Mouse (Mus musculus) thymus, postnatal 10 days (tissue): ENCODE data around the gene Cc2d2b.
A peak's percentile ranks its signal among the peaks of the same experiment; 100 is the strongest.

Source experiments
- DNase-seq, 2 experiments: peaks; one replicate each; pipeline ENCODE4 v3.0.0; 2021; ENCODE audit warnings: low spot score in 2 of 2

The Cc2d2b gene

GRCm38 (mm10) chr19:40831416-40832201 is 83.1 kb downstream of the Cc2d2b start:
- DNase-seq, result peak; percentile 30 to 34

DNA sequence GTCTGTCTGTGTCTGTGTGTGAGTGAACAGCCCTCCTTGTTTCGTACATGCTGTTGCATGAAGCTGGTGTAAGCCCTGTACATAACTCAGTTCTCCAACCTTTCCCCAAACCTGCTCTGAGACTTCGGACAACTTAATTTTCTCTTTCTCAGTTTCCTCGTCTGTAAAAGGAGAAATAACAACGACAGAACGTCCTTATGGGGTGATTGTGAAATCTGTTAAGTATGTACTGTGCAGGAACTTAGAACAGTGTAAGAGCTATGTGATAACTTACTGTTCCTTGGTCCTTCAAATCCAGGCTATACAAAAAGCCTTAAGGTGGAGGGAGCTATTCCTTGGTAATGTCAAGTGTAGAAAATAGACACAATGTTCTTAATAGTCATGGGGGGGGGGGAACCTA is 83.8 kb downstream of the Cc2d2b start:
- DNase-seq, result no peak

DNA sequence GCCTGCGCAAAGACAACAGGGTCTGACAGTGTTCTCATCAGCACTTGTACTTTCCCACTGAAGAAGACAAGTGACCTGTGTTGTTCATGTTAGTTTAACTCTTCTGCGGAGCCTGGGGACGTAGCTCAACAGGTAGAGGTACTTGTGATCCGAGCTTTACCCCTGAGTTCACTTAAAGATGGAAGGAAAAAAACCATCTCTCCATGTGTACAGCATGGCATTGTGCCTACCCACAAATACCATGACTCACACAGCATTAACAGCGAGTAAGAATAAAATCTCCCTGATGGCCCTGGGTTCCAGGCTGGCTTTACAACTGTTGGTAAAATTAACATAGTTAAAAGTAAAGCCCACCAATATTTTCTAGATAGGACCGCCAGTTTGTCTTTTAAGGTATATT is 85.9 kb downstream of the Cc2d2b start:
- no peak for DNase-seq

DNA sequence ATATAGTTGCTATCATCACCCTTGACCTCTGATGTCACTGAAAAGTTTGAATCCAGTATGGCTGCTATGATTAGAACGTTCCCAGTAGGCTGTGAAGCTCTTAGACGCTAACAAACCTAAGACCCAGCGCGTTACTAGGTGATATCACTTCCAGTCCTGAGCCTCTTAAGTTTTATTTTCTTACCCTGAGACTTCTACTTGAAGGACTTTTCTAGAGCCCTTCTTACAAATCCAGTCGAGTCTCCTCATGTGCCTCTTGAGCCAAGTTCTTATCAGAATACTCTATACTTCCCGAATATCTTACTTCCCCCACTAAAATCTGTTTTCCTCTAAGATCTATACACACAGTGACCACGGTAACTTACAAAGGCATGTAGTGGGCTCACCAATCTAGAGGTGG is 89.7 kb downstream of the Cc2d2b start:
- no peak for DNase-seq

- DNase-seq, result no peak
Observed at GRCm38 (mm10) chr19:40840303-40840702, 91.8 kb downstream of the Cc2d2b start.

DNA sequence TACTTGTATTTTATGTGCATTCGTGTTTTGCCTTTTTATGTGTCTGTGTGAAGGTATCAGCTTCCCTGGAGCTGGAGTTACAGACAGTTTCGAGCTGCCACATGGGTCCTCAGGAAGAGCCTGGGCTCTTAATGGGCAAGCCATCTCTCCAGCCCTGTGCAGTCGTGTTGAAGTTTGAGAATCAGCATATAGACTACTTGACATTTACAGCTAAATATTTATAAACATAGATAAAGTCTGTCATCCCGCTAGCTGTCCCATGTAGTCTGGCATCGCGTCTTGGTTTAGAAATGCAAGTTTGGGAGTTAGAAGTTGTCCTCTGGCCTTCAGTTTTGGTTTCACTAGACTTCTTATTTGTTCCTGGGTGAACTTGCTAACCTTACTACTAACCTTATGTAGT is 92.5 kb downstream of the Cc2d2b start:
- no peak for DNase-seq

DNA sequence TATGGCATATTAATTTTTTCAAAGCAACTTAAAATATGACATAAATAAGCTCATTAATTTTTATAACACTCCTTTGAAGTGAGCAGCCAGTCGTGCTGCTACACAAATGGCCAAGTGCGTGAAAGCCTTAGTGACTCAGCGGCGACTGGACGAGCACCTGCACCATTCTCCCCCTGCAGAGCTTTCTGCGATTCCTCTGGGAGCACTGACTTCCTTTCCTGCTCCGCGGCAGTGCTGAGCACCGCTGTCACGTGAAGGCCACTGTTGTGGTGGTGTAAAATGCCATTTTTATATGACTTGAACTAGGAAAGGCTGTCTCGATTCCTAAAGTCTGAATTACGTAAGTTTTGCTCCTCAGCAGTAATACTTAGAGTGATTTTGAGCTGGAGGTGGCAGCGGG is 93.0 kb downstream of the Cc2d2b start:
- no peak for DNase-seq

GRCm38 (mm10) chr19:40844731-40845130 is 96.2 kb downstream of the Cc2d2b start:
- no peak for DNase-seq

DNA sequence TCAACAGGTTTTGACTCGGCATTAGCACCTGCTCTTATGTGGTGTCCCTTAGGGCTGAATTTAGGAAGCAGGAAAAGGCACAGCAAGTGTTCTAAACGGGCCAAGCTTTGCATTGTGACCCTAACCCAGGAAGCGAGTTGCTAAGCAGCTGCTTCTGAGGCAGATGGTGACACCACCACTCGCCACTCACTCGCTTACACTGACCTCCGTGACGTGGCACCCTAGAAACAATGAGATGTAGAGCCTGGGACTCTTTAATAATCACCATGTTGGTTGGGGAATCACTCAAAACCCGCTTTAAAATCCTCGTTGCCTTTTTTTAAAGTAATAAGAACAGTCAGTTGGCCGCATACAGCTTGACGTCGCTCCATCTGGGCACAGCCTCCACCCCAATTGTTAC is 100.8 kb downstream of the Cc2d2b start:
- DNase-seq, result no peak

- no peak for DNase-seq
Observed at GRCm38 (mm10) chr19:40859555-40859954, 111.0 kb downstream of the Cc2d2b start.

DNA sequence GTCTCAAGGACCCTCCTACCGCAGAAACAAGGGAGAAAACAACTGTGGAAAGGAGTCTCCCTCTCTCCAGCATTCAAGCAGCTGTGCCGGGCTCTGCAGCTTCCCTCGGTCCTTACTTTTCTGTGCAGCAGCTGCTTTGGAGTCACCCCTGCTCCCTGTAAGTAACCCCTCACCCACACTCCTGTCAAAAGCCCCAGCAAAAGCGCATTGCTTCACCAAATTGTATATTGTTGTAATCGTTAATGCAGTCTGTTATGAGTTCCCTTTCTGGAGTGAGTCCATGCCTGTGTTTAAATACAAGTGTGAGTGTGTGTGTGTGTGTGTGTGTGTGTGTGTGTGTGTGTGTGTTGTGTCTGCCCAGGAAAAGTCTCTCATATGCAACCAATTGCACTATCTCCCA is 119.7 kb downstream of the Cc2d2b start:
- no peak for DNase-seq

GRCm38 (mm10) chr19:40869425-40870105 is 121.0 kb downstream of the Cc2d2b start:
- DNase-seq, result no peak

- peak; percentile 82 to 87 for DNase-seq
Observed at GRCm38 (mm10) chr19:40872955-40873665, 124.6 kb downstream of the Cc2d2b start.
